Mouse (Mus musculus): ENCODE results near the gene Has3. TPM values are rescaled to one million over a fixed set of nuclear protein-coding genes. Genes with fewer than 3 reads are reported as not detected.

Gene Has3
- total RNA-seq, 2 experiments from 2014 or later: 0.26 to 0.33 TPM

GRCm38 (mm10) chr8:106929155-106929913 is 59.3 kb downstream of the Has3 start:
- DNase-seq (ENCODE audit: low spot score in 2 of 2): peak in 1 of 2 experiments; percentile 49

DNA sequence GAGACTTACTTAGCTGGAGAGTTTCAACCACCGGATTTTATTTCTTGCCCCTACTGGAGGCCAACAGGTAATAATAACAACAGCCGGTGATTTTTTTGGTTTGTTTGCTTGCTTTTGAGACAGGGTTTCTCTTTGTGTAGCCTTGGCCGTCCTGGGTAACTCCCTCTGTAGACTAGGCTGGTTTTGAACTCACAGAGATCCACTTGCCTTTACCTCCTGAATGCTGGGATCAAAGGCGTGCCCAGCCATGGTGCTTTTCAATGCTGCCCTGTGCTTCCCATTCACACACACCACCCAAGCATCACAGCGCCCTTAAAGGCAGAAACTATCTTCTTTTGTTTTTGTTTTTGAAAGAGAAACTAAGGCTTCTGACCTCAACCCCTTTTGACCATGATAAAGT is 59.9 kb downstream of the Has3 start:
- no peak for DNase-seq (ENCODE audit: low spot score in 2 of 2)

DNA sequence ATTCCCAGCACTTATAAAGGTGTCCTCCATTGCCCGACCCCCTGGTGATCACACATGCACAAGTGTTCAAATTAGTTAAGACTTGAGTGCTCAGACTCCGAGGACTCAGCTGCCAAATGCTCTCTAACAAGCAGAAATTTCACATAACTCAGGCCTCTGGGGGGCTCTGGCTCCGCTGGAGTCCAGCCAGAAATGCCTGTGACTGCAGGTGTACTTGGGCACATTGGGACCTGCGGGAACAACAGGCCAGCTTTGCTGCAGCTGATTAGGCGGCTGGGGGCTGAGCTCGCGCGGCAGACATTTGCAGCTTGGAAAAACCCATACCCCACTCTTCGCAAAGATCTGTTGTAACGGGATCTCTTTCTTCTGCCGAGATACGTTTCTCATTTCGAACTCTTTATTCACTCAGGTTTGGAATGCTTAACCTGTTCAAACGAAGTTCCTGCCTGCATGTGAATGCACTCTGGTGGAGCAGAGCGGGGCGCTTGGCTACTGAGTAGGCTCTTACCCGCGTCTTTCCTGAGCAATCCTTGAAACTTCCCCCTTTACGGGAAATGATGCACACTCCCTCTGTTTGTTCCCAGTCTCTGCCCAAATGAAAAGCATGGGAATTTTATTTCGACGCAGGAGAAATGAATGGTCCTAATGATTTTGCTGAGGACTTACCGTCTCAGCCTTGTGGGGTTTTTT is 62.5 kb downstream of the Has3 start:
- DNase-seq (ENCODE audit: low spot score in 2 of 2): no peak

- no peak for DNase-seq (ENCODE audit: low spot score in 2 of 2)
Measured at GRCm38 (mm10) chr8:106933506-106934143, 63.6 kb downstream of the Has3 start.

Other genes starting within 250 kb of the Has3 start
- 1 to 10 TPM; 7.1 to 8.4 TPM for gene Tango6, start 187.2 kb upstream of the Has3 start, total RNA-seq (2021)
- gene Utp4, start 23.4 kb downstream of the Has3 start, total RNA-seq (2021): 10 to 100 TPM; 48.9 to 50.9 TPM
- gene Sntb2, start 65.5 kb downstream of the Has3 start, total RNA-seq (2021): 10 to 100 TPM; 16.9 to 20.9 TPM
- gene Vps4a, start 161.0 kb downstream of the Has3 start, total RNA-seq (2021): 10 to 100 TPM; 77.8 to 82.3 TPM
- 10 to 100 TPM; 41.8 to 53.9 TPM for gene Pdf, start 178.4 kb downstream of the Has3 start, total RNA-seq (2021)
- gene Cog8, start 186.4 kb downstream of the Has3 start, total RNA-seq (2021): 10 to 100 TPM; 33.2 to 35.3 TPM
- 10 to 100 TPM; 47.5 to 54.1 TPM for gene Nip7, start 186.6 kb downstream of the Has3 start, total RNA-seq (2021)
- gene Tmed6, start 195.4 kb downstream of the Has3 start, total RNA-seq (2021): not detected
- gene Terf2, start 226.3 kb downstream of the Has3 start, total RNA-seq (2021): 10 to 100 TPM; 20.5 to 22.6 TPM